Mouse (Mus musculus) adrenal gland, adult 2 months (tissue): ENCODE measurements around the gene Mettl23. TPM values are rescaled to one million over a fixed set of nuclear protein-coding genes. Genes with fewer than 3 reads are reported as not detected.
A peak's percentile ranks its signal among the peaks of the same experiment; 100 is the strongest.
"Not testable (repeated sequence)": the region's sequence is repeated elsewhere in the genome, so short reads cannot be mapped to it uniquely, and the experiment has no call there.

Source experiments
- DNase-seq: peaks from one replicate; pipeline ENCODE4 v3.0.0; 2021
- polyA plus RNA-seq: library from polyadenylated mRNA; depleted of rRNA; stranded (reverse); fragments of >200 nt; gene quantifications from 2 replicates; pipeline ENCODE4 v1.2.3, GENCODE M21; 2012; rRNA removed
- total RNA-seq, 2 experiments: library from RNA; stranded (reverse); gene quantifications; 2 replicates each; pipeline ENCODE4 v1.2.3; 2021

Mettl23 gene
- total and polyA plus RNA-seq, 3 experiments = 22.5 to 35.2 (median 26.6) TPM

DNA sequence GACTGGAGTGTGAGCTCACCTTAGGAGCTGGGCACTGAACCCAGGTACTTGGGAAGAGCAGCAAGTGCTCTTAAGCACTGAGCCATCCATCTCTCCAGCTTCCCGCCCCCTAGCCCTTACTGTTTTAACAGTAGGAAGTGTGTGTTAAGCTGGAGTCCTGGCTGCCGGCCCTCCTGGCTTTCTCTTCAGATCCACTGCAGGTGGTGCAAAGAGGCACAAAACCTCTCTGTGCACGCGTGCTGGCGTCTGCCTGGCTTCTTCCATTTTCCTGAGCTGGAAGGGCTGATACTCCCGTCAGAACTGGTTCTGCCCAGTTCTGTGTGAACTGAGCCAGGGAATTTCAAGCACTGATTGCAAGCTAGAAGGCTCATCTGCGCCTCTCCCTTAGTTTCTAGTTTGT, 37.8 kb downstream of the Mettl23 start:
- no peak for DNase-seq

DNA sequence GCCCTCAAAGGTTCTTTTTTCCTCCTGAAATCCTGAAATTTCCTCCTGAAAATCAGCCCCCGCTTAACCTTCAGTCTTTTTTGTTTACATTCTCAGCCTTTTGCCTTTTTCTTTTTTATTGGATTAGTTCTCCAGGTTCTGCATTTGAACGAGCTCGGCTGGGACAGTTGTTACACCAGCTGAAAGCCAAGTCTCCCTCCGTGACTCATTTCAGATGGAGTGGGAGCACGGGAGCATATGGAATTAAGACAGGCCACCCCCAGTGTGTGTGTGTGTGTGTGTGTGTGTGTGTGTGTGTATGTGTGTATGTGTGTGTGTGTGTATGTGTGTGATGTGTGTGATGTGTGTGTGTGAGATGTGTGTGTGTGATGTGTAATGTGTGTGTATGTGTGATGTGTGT, 38.4 kb downstream of the Mettl23 start:
- no peak for DNase-seq

DNA sequence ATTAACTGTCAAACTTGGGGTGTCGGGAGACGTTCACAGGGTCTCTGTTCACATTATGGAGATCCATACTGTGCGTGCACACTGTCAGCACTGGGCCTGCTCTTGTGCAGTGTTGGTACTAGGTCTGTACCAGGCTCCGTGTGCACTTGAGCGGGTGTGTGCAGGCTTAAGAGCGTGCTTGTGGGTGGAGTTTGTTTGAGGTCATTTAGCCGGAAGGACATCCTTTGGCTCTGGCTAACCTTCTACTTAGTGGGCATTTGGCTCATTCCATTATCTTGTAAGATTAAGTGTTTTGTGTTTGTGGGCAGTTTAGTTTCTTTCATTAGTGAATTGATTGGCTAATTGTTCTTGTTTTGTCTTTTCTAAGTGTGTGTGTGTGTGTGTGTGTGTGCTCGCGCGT, 39.4 kb downstream of the Mettl23 start:
- no peak for DNase-seq

DNA sequence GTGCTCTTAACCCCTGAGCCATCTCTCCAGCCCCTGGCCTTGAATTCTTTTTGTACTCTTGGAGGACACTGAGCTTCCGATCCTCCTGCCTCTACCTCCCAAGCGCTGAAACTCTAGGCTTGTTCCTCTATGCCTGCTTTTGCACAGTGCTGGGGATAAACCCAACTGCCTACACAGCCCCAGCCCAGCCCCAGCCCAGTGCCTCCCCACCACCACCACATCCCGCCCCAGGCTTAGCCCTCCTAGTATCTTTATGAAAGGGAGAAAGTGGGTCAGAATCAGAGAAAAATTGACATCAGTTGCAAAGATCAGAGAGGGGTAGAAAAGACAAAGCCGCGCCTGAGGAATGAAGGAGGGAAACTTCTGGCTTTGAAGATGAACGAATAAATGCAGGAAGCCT, 41.0 kb downstream of the Mettl23 start:
- no peak for DNase-seq

DNA sequence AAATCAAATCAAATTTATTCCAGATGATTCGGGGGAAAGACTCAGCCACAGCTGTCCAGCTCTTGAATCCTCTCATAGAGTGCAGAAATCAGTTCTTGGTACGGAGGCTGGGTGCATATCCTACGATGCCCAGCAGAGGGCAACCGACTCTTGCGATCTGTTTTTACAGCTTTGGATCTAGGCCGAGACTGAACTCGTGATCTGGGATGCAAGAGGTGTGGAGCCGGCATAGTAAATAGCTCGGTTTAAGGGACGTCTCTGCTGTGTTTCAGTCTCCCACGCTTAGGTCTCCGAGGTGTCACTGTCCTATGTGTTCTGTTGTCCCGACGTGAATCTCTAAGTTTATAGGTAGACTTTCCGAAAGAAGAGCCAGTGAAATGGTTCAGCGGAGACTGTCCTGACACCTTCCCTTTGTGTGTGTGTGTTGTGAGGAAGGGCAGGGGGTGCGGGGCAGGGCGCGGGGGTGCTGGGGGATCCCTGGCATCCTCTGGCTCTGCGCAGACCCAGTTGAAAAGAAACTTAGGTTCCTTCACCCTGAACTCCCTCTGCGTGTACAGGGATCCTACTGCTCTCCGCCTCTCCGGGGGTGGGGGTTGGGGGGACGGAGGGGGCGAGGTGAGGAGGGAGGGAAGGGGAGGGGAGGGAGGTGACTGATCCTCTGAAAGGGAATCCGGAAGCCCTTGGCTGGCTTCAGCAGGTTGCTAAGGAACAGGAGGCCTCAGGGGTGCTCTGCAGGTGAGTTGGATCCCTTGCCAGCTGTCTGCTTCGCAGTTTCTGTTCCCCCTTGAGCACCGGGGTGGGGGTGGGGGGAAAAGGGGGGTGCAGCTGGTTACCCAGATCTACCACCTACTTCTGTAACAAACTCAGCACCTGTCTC, 42.4 kb downstream of the Mettl23 start:
- peak; percentile 77 for DNase-seq

DNA sequence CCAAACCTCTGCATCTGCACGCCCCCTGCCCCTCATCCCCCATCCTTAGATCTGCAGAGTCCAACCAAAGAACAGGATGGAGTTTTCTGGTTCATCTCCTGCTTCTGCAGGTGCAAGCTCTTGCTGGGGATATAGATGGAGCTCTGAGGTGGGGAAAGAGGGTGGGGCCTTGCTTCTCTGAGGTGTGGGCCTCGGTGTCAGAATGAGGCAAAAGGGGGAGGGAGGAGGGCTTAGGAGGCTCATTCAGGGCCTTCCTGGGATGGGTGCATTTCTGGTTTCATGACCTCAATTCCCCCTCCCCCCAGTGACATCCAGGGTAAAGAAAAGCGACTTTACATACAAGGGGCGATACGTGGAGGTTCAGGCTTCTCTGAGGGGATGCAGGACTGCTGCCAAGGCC, 44.1 kb downstream of the Mettl23 start:
- no peak for DNase-seq

DNA sequence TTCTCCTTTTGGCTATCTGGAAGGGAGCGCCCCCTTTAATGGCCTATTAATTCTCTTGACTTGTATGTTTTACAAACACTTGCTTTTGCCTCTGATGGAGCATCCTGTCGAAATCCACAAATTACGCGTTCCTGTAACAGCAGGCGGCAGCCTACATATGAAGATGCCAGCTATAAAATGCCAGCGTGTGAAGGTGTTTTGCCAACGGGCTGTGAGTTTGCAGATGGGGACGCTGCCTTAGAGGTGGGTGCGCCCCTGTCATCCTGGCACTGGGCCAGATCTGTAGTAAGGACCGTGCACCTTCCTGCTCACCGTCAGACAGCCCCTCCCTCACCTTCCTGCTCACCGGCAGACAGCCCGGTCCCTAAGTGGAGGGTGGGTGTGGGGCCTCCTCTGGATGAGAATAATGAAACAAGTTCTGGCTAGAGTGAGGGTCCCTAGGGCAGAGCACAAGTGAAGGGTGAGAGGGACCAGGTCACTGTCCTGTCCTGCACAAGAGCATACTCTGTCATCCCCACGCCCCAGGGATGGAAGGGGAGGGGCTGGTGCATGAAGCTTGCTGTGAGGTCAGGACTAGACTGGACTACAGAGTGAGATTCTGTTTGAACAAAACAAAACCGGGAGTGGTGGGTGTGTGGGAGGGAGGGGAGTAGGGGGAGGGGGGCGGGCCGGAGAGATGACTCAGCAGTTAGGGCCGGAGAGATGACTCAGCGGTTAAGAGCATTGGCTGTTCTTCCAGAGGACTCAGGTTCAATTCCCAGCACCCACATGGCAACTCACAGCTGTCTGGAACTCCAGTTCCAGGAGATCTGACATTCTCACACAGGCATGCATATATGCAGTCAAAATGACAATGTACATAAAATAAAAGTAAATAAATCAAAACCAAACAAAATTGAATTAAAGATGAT, 50.7 kb downstream of the Mettl23 start:
- DNase-seq = no peak

DNA sequence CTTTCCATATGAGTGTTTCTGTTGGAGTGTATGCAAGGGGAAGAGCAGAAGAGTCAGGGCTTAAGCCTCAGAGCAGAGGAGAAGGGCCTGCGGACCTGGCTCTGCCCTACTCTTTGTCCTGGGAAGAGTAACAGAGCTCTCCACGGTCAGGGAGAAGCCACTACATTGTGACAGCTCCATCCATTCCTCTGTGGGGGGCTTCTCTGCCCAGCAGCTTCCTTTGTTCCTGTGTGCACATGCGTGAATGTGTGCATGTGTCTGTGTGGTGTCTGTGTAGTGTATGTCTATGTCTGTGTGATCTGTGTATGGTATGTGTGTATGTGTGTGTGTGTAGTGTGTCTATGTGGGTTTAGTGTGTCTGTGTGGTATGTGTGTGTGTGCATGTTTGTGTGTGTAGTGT, 52.3 kb downstream of the Mettl23 start:
- DNase-seq = no peak

DNA sequence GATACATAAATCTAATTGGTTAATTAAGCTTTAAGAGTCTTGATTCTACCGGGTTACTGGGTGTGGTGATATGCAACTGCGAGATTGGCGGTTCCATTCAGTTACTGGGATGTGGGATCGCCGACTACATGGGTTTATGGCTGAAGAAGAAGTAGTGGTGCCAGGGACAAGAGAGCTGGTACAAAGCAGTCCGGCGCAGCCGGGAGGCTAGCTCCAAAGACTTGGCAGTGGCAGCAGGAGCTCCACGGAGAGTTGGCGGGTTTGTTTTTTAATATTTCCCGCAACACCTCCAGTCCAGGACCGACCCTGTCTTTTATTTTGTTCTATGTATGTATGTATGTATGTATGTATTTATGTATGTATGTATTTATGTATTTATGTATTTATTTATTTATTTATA, 56.2 kb downstream of the Mettl23 start:
- DNase-seq = no peak

DNA sequence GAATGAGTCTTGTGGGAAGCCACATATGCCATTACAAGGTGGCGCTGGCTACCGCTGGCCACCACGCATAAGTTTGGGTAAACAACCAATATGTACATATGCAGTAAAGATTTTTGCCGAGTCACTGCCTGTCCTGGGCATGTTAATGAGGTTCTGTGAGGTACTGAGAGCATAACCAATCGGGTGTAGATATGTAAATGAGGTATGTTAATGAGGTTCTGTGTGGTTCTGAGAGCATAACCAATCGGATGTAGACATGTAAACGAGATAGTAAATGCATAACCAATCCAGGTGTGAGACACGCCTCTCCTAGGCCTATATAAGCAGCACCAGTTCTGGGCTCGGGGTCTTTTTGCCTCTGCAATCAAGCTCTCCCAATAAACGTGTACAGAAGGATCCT, 59.5 kb downstream of the Mettl23 start:
- not testable (repeated sequence) for DNase-seq

Other genes with a start within 250 kb of the Mettl23 start
- gene Rhbdf2, start 216.3 kb upstream of the Mettl23 start, total RNA-seq = 10 to 100 TPM in 1 of 2 experiments, 1 to 10 TPM in 1; 8.2 to 22.7 TPM
- 41.1 and 56.8 TPM in 2 replicates for gene Rhbdf2, start 216.3 kb upstream of the Mettl23 start, polyA plus RNA-seq
- 10 to 100 TPM; 10.2 to 14.2 TPM for gene Prcd, start 189.7 kb upstream of the Mettl23 start, total RNA-seq
- 13.0 and 14.1 TPM in 2 replicates for gene Prcd, start 189.7 kb upstream of the Mettl23 start, polyA plus RNA-seq
- 10 to 100 TPM; 24.8 to 46.8 TPM for gene Cygb, start 189.0 kb upstream of the Mettl23 start, total RNA-seq
- 54.3 and 62.4 TPM in 2 replicates for gene Cygb, start 189.0 kb upstream of the Mettl23 start, polyA plus RNA-seq
- under 1 TPM in 1 of 2 experiments, not detected in 1; 0.24 TPM for gene St6galnac1, start 67.8 kb upstream of the Mettl23 start, total RNA-seq
- gene St6galnac1, start 67.8 kb upstream of the Mettl23 start, polyA plus RNA-seq = 0.10 and 0.31 TPM in 2 replicates
- 10 to 100 TPM; 37.2 to 78.7 TPM for gene Mxra7, start 15.2 kb upstream of the Mettl23 start, total RNA-seq
- 282 and 392 TPM in 2 replicates for gene Mxra7, start 15.2 kb upstream of the Mettl23 start, polyA plus RNA-seq
- 10 to 100 TPM; 30.6 to 50.7 TPM for gene Jmjd6, start 171 bp downstream of the Mettl23 start, total RNA-seq
- gene Jmjd6, start 171 bp downstream of the Mettl23 start, polyA plus RNA-seq = 17.3 and 18.8 TPM in 2 replicates
- 10 to 100 TPM; 31.3 to 43.6 TPM for gene Mfsd11, start 9.2 kb downstream of the Mettl23 start, total RNA-seq
- 36.8 and 48.1 TPM in 2 replicates for gene Mfsd11, start 9.2 kb downstream of the Mettl23 start, polyA plus RNA-seq
- gene Srsf2, start 9.8 kb downstream of the Mettl23 start, total RNA-seq = 100 to 1,000 TPM; 223 to 256 TPM
- 693 and 1,121 TPM in 2 replicates for gene Srsf2, start 9.8 kb downstream of the Mettl23 start, polyA plus RNA-seq
- gene Mgat5b, start 75.6 kb downstream of the Mettl23 start, total RNA-seq = under 1 TPM; 0.21 to 0.92 TPM
- gene Mgat5b, start 75.6 kb downstream of the Mettl23 start, polyA plus RNA-seq = 1.8 and 1.9 TPM in 2 replicates